ENCODE assay signal across 27 mouse cellular contexts in genomic region chr10:95976798-95977197, GRCm38 (mm10).
"Had no signal": no experiment of that assay in that cellular context is flagged by ENCODE, and none has a peak within 500 bp of the region (broad histone marks: within the 10 kb centered on the region; RNA-seq: fewer than 3 reads in every experiment).

No protein-coding gene starts in this region.

- H3K4me1 ChIP-seq: heart, embryonic 15.5 days; hindbrain, embryonic 13.5 days; hindbrain, embryonic 15.5 days; kidney, embryonic 15.5 days; limb, embryonic 13.5 days; limb, embryonic 15.5 days had no signal

- H3K27me3 ChIP-seq: heart, embryonic 13.5 days; heart, embryonic 15.5 days; hindbrain, embryonic 13.5 days; hindbrain, embryonic 15.5 days; kidney, embryonic 15.5 days; limb, embryonic 13.5 days; limb, embryonic 15.5 days; liver, embryonic 12.5 days had no signal

- H3K9me3 ChIP-seq: heart, embryonic 13.5 days; heart, embryonic 15.5 days; hindbrain, embryonic 13.5 days; hindbrain, embryonic 15.5 days; kidney, embryonic 15.5 days; limb, embryonic 13.5 days; limb, embryonic 15.5 days; liver, embryonic 12.5 days had no signal

- DNase-seq: gastrocnemius, adult 2 months; gastrocnemius, postnatal 10 days; gastrocnemius, postnatal 36 days; heart, adult 11 months; heart, adult 2 months; heart, postnatal 14 days; heart, postnatal 36 days; kidney, adult 11 months; kidney, adult 2 months; kidney, adult 9 months; kidney, postnatal 14 days; kidney, postnatal 36 days; layer of hippocampus, adult 9-11 months; layer of hippocampus, postnatal 36 days; left cerebral cortex, postnatal 4 days had no signal

- H3K9ac ChIP-seq: heart, embryonic 13.5 days; heart, embryonic 15.5 days; hindbrain, embryonic 13.5 days; hindbrain, embryonic 15.5 days; kidney, embryonic 15.5 days; limb, embryonic 13.5 days; limb, embryonic 15.5 days; liver, embryonic 12.5 days; liver, embryonic 14.5 days had no signal

- ATAC-seq: hindbrain, postnatal 0 days; intestine, embryonic 16.5 days; liver, embryonic 12.5 days had no signal

- H3K4me3 ChIP-seq: gastrocnemius, adult 2 months; heart, adult 2 months; heart, embryonic 13.5 days; heart, embryonic 15.5 days; hindbrain, embryonic 13.5 days; hindbrain, embryonic 15.5 days; kidney, embryonic 15.5 days; limb, embryonic 13.5 days; limb, embryonic 15.5 days; liver, embryonic 12.5 days had no signal

- H3K27ac ChIP-seq: gastrocnemius, adult 2 months; heart, adult 2 months; heart, embryonic 13.5 days; heart, embryonic 15.5 days; hindbrain, embryonic 13.5 days; hindbrain, embryonic 15.5 days; hindbrain, postnatal 0 days; kidney, embryonic 15.5 days; kidney, postnatal 0 days; limb, embryonic 13.5 days; limb, embryonic 15.5 days; liver, embryonic 12.5 days; liver, embryonic 14.5 days had no signal
